Mouse (Mus musculus) natural killer cell, adult 2 months (primary cell): Measurements from ENCODE around the gene Sf1.

ENCODE experiments used
- DNase-seq, 2 experiments: peaks; one replicate each; pipeline ENCODE4 v3.0.0; 2022; ENCODE audit warnings: low spot score in 2 of 2

Gene Sf1

GRCm38 (mm10) chr19:6375423-6376254 lies 12.1 kb downstream of the Sf1 start:
- DNase-seq: no peak

GRCm38 (mm10) chr19:6376255-6376564 lies 12.7 kb downstream of the Sf1 start:
- DNase-seq: peak in 1 of 2 experiments; percentile 43

GRCm38 (mm10) chr19:6376643-6377042 lies 13.2 kb downstream of the Sf1 start:
- DNase-seq: no peak

GRCm38 (mm10) chr19:6377327-6378040 lies 14.0 kb downstream of the Sf1 start:
- no peak for DNase-seq

- no peak for DNase-seq
Measured at GRCm38 (mm10) chr19:6380411-6381166, 17.1 kb downstream of the Sf1 start.

- DNase-seq: no peak
Measured at GRCm38 (mm10) chr19:6381238-6381637, 17.7 kb downstream of the Sf1 start.

GRCm38 (mm10) chr19:6382323-6382924 lies 18.9 kb downstream of the Sf1 start:
- DNase-seq: no peak

GRCm38 (mm10) chr19:6383470-6383869 lies 20.0 kb downstream of the Sf1 start:
- DNase-seq: no peak

- DNase-seq: no peak
Measured at GRCm38 (mm10) chr19:6384128-6384527, 20.6 kb downstream of the Sf1 start, which contains the start of gene Pygm. Gene Pygm, plus strand, starts transcription at chr19:6384399.

GRCm38 (mm10) chr19:6384954-6385353 lies 21.5 kb downstream of the Sf1 start:
- no peak for DNase-seq

- no peak for DNase-seq
Measured at GRCm38 (mm10) chr19:6385419-6385818, 21.9 kb downstream of the Sf1 start.

GRCm38 (mm10) chr19:6385821-6386220 lies 22.3 kb downstream of the Sf1 start:
- DNase-seq: no peak

- DNase-seq: no peak
Measured at GRCm38 (mm10) chr19:6386234-6386633, 22.7 kb downstream of the Sf1 start.

- DNase-seq: no peak
Measured at GRCm38 (mm10) chr19:6388006-6388405, 24.5 kb downstream of the Sf1 start.

GRCm38 (mm10) chr19:6389803-6390202 lies 26.3 kb downstream of the Sf1 start:
- DNase-seq: no peak

GRCm38 (mm10) chr19:6390251-6390650 lies 26.8 kb downstream of the Sf1 start:
- no peak for DNase-seq

GRCm38 (mm10) chr19:6392743-6393393 lies 29.4 kb downstream of the Sf1 start:
- DNase-seq: peak in 1 of 2 experiments; percentile 45

GRCm38 (mm10) chr19:6393637-6394036 lies 30.1 kb downstream of the Sf1 start:
- DNase-seq: no peak

GRCm38 (mm10) chr19:6396237-6396636 lies 32.7 kb downstream of the Sf1 start:
- no peak for DNase-seq

- DNase-seq: no peak
Measured at GRCm38 (mm10) chr19:6397582-6398249, 34.2 kb downstream of the Sf1 start.
